Mouse (Mus musculus) limb, embryonic 12.5 days (tissue): ENCODE results near the gene Axin2. TPM values are rescaled to one million over a fixed set of nuclear protein-coding genes. Genes with fewer than 3 reads are reported as not detected.

Experiments
- ATAC-seq: fragments of 200-750 bp; cut with Nextera tagmentation; 2 replicates; pipeline ENCODE4 v1.8.0; 2017; ENCODE audit warnings: low read depth, moderate TSS enrichment; ENCODE audit not compliant: insufficient number of reproducible peaks, insufficient read depth, low FRiP score, low TSS enrichment
- H3K27ac ChIP-seq: fragments of 300-500 bp; sonication (generic); 2 replicates; pipeline ENCODE4 v1.5.1; 2016; ENCODE audit warnings: mild to moderate bottlenecking, moderate library complexity
- H3K27me3 ChIP-seq: fragments of 300-500 bp; sonication (generic); 2 replicates; pipeline ENCODE4 v1.6.1; 2016; ENCODE audit warnings: mild to moderate bottlenecking, moderate library complexity
- H3K36me3 ChIP-seq: fragments of 300-500 bp; sonication (generic); 2 replicates; pipeline ENCODE4 v1.6.1; 2016; ENCODE audit warnings: mild to moderate bottlenecking, moderate library complexity
- H3K4me1 ChIP-seq: fragments of 300-500 bp; sonication (generic); replicated peaks from 2 replicates; pipeline ENCODE4 v1.6.1; 2016
- H3K4me2 ChIP-seq: fragments of 300-500 bp; sonication (generic); 2 replicates; pipeline ENCODE4 v1.6.1; 2016; ENCODE audit warnings: mild to moderate bottlenecking, moderate library complexity
- H3K4me3 ChIP-seq: fragments of 300-500 bp; sonication (generic); replicated peaks from 2 replicates; pipeline ENCODE4 v1.5.1; 2016; ENCODE audit warnings: mild to moderate bottlenecking
- H3K9ac ChIP-seq: fragments of 300-500 bp; sonication (generic); replicated peaks from 2 replicates; pipeline ENCODE4 v1.6.1; 2016; ENCODE audit warnings: mild to moderate bottlenecking, moderate library complexity
- H3K9me3 ChIP-seq: fragments of 300-500 bp; sonication (generic); 2 replicates; pipeline ENCODE4 v1.6.1; 2016; ENCODE audit warnings: mild to moderate bottlenecking, moderate library complexity
- WGBS: fragments of 180-500 bp; shearing (Covaris S2); methylation state at CpG from one replicate; pipeline ENCODE4 v1.1.7; 2016; 5-methylcytosine and 5-hydroxymethylcytosine counted together
- polyA plus RNA-seq: library from polyadenylated mRNA; unstranded; fragments of >200 nt; fragmentation: Nextera tagmentation; extraction: Ambion mirVana; gene quantifications from 2 replicates; pipeline ENCODE4 v1.2.1, GENCODE M21; 2016

Axin2 gene
- polyA plus RNA-seq, 1 experiment from 2014 or later: 20.2 TPM

- 76% methylated on average over 4 of the region's 4 CpGs for WGBS
- H3K4me1 ChIP-seq: peaks cover 30% of the 10 kb centered on the region
These were observed 17.8 kb upstream of the Axin2 start for GRCm38 (mm10) chr11:108902303-108902702.

DNA sequence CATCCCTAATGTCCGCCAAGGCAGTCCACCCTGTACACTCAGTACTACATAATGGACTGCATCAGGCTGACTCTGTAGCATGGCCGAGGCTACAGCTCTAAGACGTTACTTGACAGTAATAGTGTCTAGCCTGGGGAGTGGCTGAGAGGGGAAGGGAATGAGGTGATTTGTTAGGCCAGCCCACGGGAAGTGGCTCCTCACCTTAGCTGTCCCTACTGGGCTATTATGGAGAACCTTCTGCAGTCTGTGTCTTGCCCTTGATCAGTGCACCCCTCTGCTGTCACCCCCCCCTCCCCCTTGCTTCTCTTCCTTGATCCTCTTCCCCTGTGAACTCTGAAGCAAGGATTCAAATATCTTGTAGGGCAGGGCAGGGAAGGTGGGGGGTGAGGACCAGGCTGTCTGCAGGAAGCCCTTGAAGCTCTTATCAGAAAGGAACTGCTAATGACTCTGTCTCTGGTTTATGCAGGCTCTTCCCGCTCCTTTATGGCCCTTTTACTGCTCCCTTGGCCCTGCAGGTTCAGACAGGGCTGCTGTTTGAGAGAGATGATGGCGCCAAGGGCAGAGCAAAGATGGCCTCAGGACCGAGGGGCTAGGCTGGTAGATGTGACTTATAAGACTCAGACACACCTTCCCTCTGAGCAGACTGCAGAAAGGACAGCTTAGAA, 13.4 kb upstream of the Axin2 start:
- 35% methylated on average over 7 of the region's 7 CpGs for WGBS
- peak; percentile 9; the same call in 1 of the 2 replicates for ATAC-seq
- no peaks in the 10 kb centered on the region for H3K36me3 ChIP-seq
- H3K27me3 ChIP-seq: peaks cover 13% of the 10 kb centered on the region
- H3K27ac ChIP-seq: no peak overlapping the region
- no peak overlapping the region for H3K4me2 ChIP-seq
- H3K4me3 ChIP-seq: no peak overlapping the region
- peaks cover 45% of the 10 kb centered on the region for H3K4me1 ChIP-seq
- no peaks in the 10 kb centered on the region for H3K9me3 ChIP-seq
- no peak overlapping the region for H3K9ac ChIP-seq

More at GRCm38 (mm10) chr11:108902303-108902702, 17.8 kb upstream of the Axin2 start:
- Histone ChIP-seq H3K4me3 (no peak overlapping the region), H3K4me2 (no peak overlapping the region), H3K9ac (no peak overlapping the region), H3K27ac (no peak overlapping the region), H3K36me3 (no peaks in the 10 kb centered on the region), H3K27me3 (no peaks in the 10 kb centered on the region), H3K9me3 (no peaks in the 10 kb centered on the region)
- ATAC-seq: no peak

GRCm38 (mm10) chr11:108909396-108910195, 10.6 kb upstream of the Axin2 start:
- Histone ChIP-seq H3K27me3 (peaks cover 13% of the 10 kb centered on the region), H3K36me3 (no peaks in the 10 kb centered on the region), H3K4me2 (peak overlapping the region; percentile 54), H3K4me1 (peaks cover 39% of the 10 kb centered on the region), H3K9me3 (no peaks in the 10 kb centered on the region), H3K4me3 (peak overlapping the region; percentile 26), H3K9ac (0 out of 2 replicates have a peak overlapping the region, but pooled peaks have one; percentile 34), H3K27ac (no peak overlapping the region)
- 6% methylated on average over 24 of the region's 24 CpGs for WGBS
- peak; percentile 45; the same call in 1 of the 2 replicates for ATAC-seq

DNA sequence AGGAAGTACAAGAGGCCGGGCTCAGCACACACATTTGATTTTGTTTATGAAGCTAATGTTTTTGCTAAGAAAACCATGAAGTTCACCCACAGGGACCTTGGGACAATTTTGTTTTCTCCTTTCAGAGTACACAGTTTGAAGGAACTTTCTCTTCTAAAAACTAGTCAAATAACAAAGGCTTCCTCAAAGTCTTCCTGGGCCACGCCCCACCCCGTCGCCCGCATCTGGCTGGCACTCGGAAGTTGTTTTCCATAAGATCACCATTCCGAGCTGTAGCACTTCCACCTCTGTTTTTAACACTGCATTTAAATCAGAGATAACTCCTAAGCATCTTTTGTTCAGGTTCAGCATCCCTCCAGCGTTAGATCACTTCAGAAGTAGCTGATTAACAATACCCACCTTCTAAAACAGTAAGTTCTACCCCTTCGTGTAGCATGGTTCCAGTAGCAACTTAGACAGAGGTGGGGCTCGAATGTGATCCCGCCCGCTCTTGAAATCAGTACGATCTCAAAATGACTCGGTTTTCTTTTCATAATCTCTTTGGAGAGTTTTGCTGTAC, 9.7 kb upstream of the Axin2 start:
- no peaks in the 10 kb centered on the region for H3K36me3 ChIP-seq
- H3K4me3 ChIP-seq: peak overlapping the region; percentile 7; the same call in 1 of the 2 replicates
- ATAC-seq: no peak
- peaks cover 37% of the 10 kb centered on the region for H3K4me1 ChIP-seq
- no peak overlapping the region for H3K27ac ChIP-seq
- H3K9ac ChIP-seq: no peak overlapping the region
- H3K27me3 ChIP-seq: peaks cover 13% of the 10 kb centered on the region
- peak overlapping the region; percentile 54 for H3K4me2 ChIP-seq
- WGBS: 3% methylated on average over 14 of the region's 14 CpGs
- H3K9me3 ChIP-seq: no peaks in the 10 kb centered on the region

GRCm38 (mm10) chr11:108910903-108911302, 9.2 kb upstream of the Axin2 start:
- WGBS: 22% methylated on average over 7 of the region's 7 CpGs
- ATAC-seq: no peak
- Histone ChIP-seq H3K4me2 (peak overlapping the region; percentile 54), H3K4me3 (no peak overlapping the region), H3K27ac (no peak overlapping the region), H3K4me1 (peaks cover 32% of the 10 kb centered on the region), H3K36me3 (no peaks in the 10 kb centered on the region), H3K27me3 (peaks cover 13% of the 10 kb centered on the region), H3K9ac (no peak overlapping the region), H3K9me3 (no peaks in the 10 kb centered on the region)

GRCm38 (mm10) chr11:108912174-108912573, 8.0 kb upstream of the Axin2 start:
- no peak overlapping the region for H3K27ac ChIP-seq
- no peak overlapping the region for H3K9ac ChIP-seq
- no peaks in the 10 kb centered on the region for H3K36me3 ChIP-seq
- no peak overlapping the region for H3K4me2 ChIP-seq
- WGBS: 95% methylated on average over 12 of the region's 12 CpGs
- H3K4me3 ChIP-seq: no peak overlapping the region
- H3K4me1 ChIP-seq: peaks cover 25% of the 10 kb centered on the region
- no peak for ATAC-seq
- H3K27me3 ChIP-seq: peaks cover 13% of the 10 kb centered on the region
- peaks cover 6% of the 10 kb centered on the region; the same call in 1 of the 2 replicates for H3K9me3 ChIP-seq

GRCm38 (mm10) chr11:108917422-108918324, 2.5 kb upstream of the Axin2 start:
- ATAC-seq: no peak
- Histone ChIP-seq H3K27me3 (no peaks in the 10 kb centered on the region), H3K9me3 (peaks cover 6% of the 10 kb centered on the region; the same call in 1 of the 2 replicates), H3K4me3 (no peak overlapping the region), H3K9ac (no peak overlapping the region), H3K4me1 (peaks cover 26% of the 10 kb centered on the region), H3K4me2 (peak overlapping the region; percentile 10; the same call in 1 of the 2 replicates), H3K36me3 (no peaks in the 10 kb centered on the region), H3K27ac (peak overlapping the region; percentile 74; the same call in 1 of the 2 replicates)
- 30% methylated on average over 12 of the region's 12 CpGs for WGBS

- no peaks in the 10 kb centered on the region for H3K27me3 ChIP-seq
- H3K4me2 ChIP-seq: peak overlapping the region; percentile 88
- peaks cover 9% of the 10 kb centered on the region; the same call in 1 of the 2 replicates for H3K36me3 ChIP-seq
- peak overlapping the region; percentile 95 for H3K9ac ChIP-seq
- peaks cover 6% of the 10 kb centered on the region; the same call in 1 of the 2 replicates for H3K9me3 ChIP-seq
- H3K4me3 ChIP-seq: peak overlapping the region; percentile 92
- H3K27ac ChIP-seq: peak overlapping the region; percentile 99
- WGBS: under 1% methylated on average over 98 of the region's 104 CpGs
- peak; percentile 85 for ATAC-seq
- peaks cover 54% of the 10 kb centered on the region for H3K4me1 ChIP-seq
These were observed 722 bp downstream of the Axin2 start for GRCm38 (mm10) chr11:108920636-108921505.

- Histone ChIP-seq H3K27me3 (no peaks in the 10 kb centered on the region), H3K4me2 (peak overlapping the region; percentile 88), H3K9ac (peak overlapping the region; percentile 95), H3K36me3 (peaks cover 12% of the 10 kb centered on the region; the same call in 1 of the 2 replicates), H3K4me3 (peak overlapping the region; percentile 92), H3K27ac (peak overlapping the region; percentile 99), H3K4me1 (peaks cover 63% of the 10 kb centered on the region), H3K9me3 (peaks cover 3% of the 10 kb centered on the region; the same call in 1 of the 2 replicates)
- no peak for ATAC-seq
- WGBS: 0% methylated on average over 56 of the region's 62 CpGs
These were observed 1.6 kb downstream of the Axin2 start for GRCm38 (mm10) chr11:108921506-108922455.
